Mouse (Mus musculus) cerebellum, adult 2 months (tissue): Measurements from ENCODE around the gene Perm1.

Experiments used
- CTCF ChIP-seq: fragments of 200-500 bp; IDR thresholded peaks from 2 replicates; pipeline ENCODE4 v1.5.1; 2011; ENCODE audit warnings: low read depth, mild to moderate bottlenecking, control low read depth, low read length, moderate library complexity, borderline replicate concordance; ENCODE audit not compliant: insufficient read depth
- POLR2A ChIP-seq: fragments of 200-500 bp; IDR thresholded peaks from 2 replicates; pipeline ENCODE4 v1.6.1; 2011; ENCODE audit warnings: low read length, control low read depth, borderline replicate concordance; ENCODE audit not compliant: insufficient read depth

DNA sequence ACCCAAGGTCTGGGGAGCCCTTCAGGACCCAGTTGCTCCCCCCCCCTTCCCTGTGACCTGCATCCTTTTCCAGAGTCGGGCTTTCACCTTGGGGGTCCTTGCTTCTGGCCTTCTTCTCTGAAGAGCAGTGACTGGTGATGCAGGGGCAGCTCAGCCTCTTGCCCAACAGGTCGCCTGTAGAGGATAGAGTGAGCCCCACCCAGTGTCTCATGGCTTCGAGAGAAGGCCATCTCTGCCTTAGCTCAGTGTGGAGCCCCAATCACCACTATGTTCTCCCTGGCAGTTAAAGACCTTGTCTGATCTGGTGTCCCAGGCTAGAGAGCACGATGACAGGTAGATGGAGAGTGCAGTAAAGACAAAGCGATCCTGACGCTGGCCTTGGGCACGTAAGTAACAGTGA, 36.5 kb downstream of the Perm1 start:
- TF ChIP-seq CTCF, result no peak
- no peak for TF ChIP-seq POLR2A
